19 mouse cellular contexts compared by ENCODE assay signal in the genomic region with DNA sequence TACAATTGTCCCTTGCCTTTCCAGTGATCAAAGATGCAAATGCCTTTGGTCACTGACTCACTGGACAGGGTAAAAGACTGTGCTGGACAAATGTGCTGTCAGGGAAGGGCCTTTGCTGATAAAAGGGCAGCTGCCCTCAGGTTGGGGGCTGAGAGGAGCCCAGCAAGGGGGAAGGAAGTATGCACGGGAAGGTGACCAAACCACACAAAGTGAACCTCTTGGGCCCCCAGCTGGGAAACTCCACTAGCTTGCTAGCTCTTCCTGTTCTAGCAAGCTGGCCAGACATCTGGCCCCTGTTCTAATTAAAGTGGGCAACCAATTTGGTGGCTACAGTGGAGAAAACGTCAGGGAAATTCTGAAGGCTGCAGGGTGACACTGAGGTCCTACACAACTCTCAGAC.
DNase-seq lines count a peak whose midpoint lies in the region; ATAC-seq lines count a peak whose summit lies in the region.
"Had no signal": no experiment of that assay in that cellular context is flagged by ENCODE, and none has a peak within 500 bp of the region (broad histone marks: within the 10 kb centered on the region; RNA-seq: fewer than 3 reads in every experiment).

No protein-coding gene starts in this region.

- no peak overlapping the region for H3K9ac ChIP-seq in liver, embryonic 15.5 days
- H3K9ac ChIP-seq in liver, embryonic 11.5 days (ENCODE audit: low read depth, low read length) = no peak overlapping the region
- H3K9ac ChIP-seq in limb, embryonic 11.5 days (ENCODE audit: low read length) = no peak overlapping the region
- H3K9ac ChIP-seq in forebrain, embryonic 13.5 days = no peak overlapping the region
- H3K9ac ChIP-seq: heart, embryonic 13.5 days; intestine, embryonic 15.5 days; limb, embryonic 15.5 days; neural tube, embryonic 15.5 days had no signal

- H3K36me3 ChIP-seq in liver, embryonic 15.5 days (replicated peaks) = no peaks in the 10 kb centered on the region
- no peaks in the 10 kb centered on the region for H3K36me3 ChIP-seq in liver, embryonic 11.5 days (ENCODE audit: control insufficient read depth, insufficient read depth, low read length)
- no peaks in the 10 kb centered on the region for H3K36me3 ChIP-seq in limb, embryonic 11.5 days (ENCODE audit: control insufficient read depth, insufficient read depth, low read length)
- no peaks in the 10 kb centered on the region for H3K36me3 ChIP-seq in forebrain, embryonic 13.5 days (ENCODE audit: poor library complexity, severe bottlenecking)
- H3K36me3 ChIP-seq: heart, embryonic 13.5 days; intestine, embryonic 15.5 days; limb, embryonic 15.5 days; midbrain, embryonic 10.5 days; neural tube, embryonic 15.5 days had no signal

- no peaks in the 10 kb centered on the region for H3K9me3 ChIP-seq in liver, embryonic 15.5 days (replicated peaks)
- no peaks in the 10 kb centered on the region for H3K9me3 ChIP-seq in liver, embryonic 11.5 days (ENCODE audit: control insufficient read depth, low read length)
- H3K9me3 ChIP-seq in limb, embryonic 11.5 days (ENCODE audit: control insufficient read depth, low read length) = no peaks in the 10 kb centered on the region
- 0 out of 2 replicates have a peak, but pooled peaks cover 2% of the 10 kb centered on the region for H3K9me3 ChIP-seq in forebrain, embryonic 13.5 days (replicated peaks)
- H3K9me3 ChIP-seq: intestine, embryonic 15.5 days; limb, embryonic 15.5 days; midbrain, embryonic 10.5 days; neural tube, embryonic 15.5 days had no signal

- no peak overlapping the region for H3K4me2 ChIP-seq in liver, embryonic 15.5 days
- no peak overlapping the region for H3K4me2 ChIP-seq in liver, embryonic 11.5 days
- no peak overlapping the region for H3K4me2 ChIP-seq in limb, embryonic 11.5 days (ENCODE audit: low read depth, severe bottlenecking)
- no peak overlapping the region for H3K4me2 ChIP-seq in forebrain, embryonic 13.5 days
- H3K4me2 ChIP-seq: heart, embryonic 13.5 days; intestine, embryonic 15.5 days; limb, embryonic 15.5 days; neural tube, embryonic 15.5 days had no signal

- 0 out of 2 replicates have a peak overlapping the region, but pooled peaks have one; percentile 19 for H3K27ac ChIP-seq in liver, embryonic 15.5 days (replicated peaks)
- no peak overlapping the region for H3K27ac ChIP-seq in liver, embryonic 11.5 days (ENCODE audit: low read depth, low read length)
- no peak overlapping the region for H3K27ac ChIP-seq in limb, embryonic 11.5 days (replicated peaks; ENCODE audit: low read depth, low read length)
- H3K27ac ChIP-seq in forebrain, embryonic 13.5 days = no peak overlapping the region
- H3K27ac ChIP-seq: heart, embryonic 13.5 days; kidney, postnatal 0 days; layer of hippocampus, adult 2 months; limb, embryonic 15.5 days; midbrain, embryonic 10.5 days; neural tube, embryonic 15.5 days had no signal

- no peak for ATAC-seq in liver, embryonic 15.5 days (ENCODE audit: insufficient read depth)
- no peak for ATAC-seq in liver, embryonic 11.5 days (replicated peaks; ENCODE audit: low FRiP score)
- ATAC-seq in limb, embryonic 11.5 days (ENCODE audit: insufficient number of reproducible peaks, low FRiP score, low TSS enrichment, low read depth) = no peak
- ATAC-seq in forebrain, embryonic 13.5 days = no peak
- ATAC-seq: CD4-positive, CD25-positive, alpha-beta regulatory T cell, adult 4 months had no signal

- no peak for DNase-seq in liver, embryonic 11.5 days (ENCODE audit: low spot score)
- peak; percentile 64 for DNase-seq in Muller cell, postnatal 12 days (ENCODE audit: inconsistent ontology term)
- peak; percentile 34 for DNase-seq in limb, embryonic 11.5 days (ENCODE audit: low spot score)
- peak; percentile 48 to 71 for DNase-seq in spleen, postnatal 4 days (ENCODE audit: low spot score in 2 of 2)
- no peak for DNase-seq in urinary bladder, postnatal 10 days (ENCODE audit: low spot score)
- DNase-seq: adrenal gland, postnatal 10 days; cerebellum, adult 9-10 months; gastrocnemius, postnatal 36 days; right cerebral cortex, adult 18-20 months had no signal

- H3K27me3 ChIP-seq in liver, embryonic 15.5 days = no peaks in the 10 kb centered on the region
- H3K27me3 ChIP-seq in liver, embryonic 11.5 days (replicated peaks; ENCODE audit: control insufficient read depth, insufficient read depth, low read length) = no peaks in the 10 kb centered on the region
- no peaks in the 10 kb centered on the region for H3K27me3 ChIP-seq in limb, embryonic 11.5 days (ENCODE audit: control insufficient read depth, insufficient read depth, low read length)
- H3K27me3 ChIP-seq in forebrain, embryonic 13.5 days = no peaks in the 10 kb centered on the region
- H3K27me3 ChIP-seq: heart, embryonic 13.5 days; intestine, embryonic 15.5 days; limb, embryonic 15.5 days; neural tube, embryonic 15.5 days had no signal

- H3K4me1 ChIP-seq in liver, embryonic 15.5 days (replicated peaks) = 0 out of 2 replicates have a peak, but pooled peaks cover 3% of the 10 kb centered on the region
- H3K4me1 ChIP-seq in liver, embryonic 11.5 days (replicated peaks; ENCODE audit: control insufficient read depth, insufficient read depth, low read length) = peaks cover 5% of the 10 kb centered on the region; the same call in 1 of the 2 replicates
- peaks cover 21% of the 10 kb centered on the region for H3K4me1 ChIP-seq in limb, embryonic 11.5 days (ENCODE audit: control insufficient read depth, insufficient read depth, low read length)
- H3K4me1 ChIP-seq in forebrain, embryonic 13.5 days = no peaks in the 10 kb centered on the region
- H3K4me1 ChIP-seq: intestine, embryonic 15.5 days; neural tube, embryonic 15.5 days had no signal

- no peak overlapping the region for H3K4me3 ChIP-seq in liver, embryonic 15.5 days (replicated peaks)
- no peak overlapping the region for H3K4me3 ChIP-seq in liver, embryonic 11.5 days (ENCODE audit: low read depth, low read length)
- no peak overlapping the region for H3K4me3 ChIP-seq in limb, embryonic 11.5 days (ENCODE audit: low read depth, low read length)
- no peak overlapping the region for H3K4me3 ChIP-seq in forebrain, embryonic 13.5 days
- H3K4me3 ChIP-seq: heart, embryonic 13.5 days; intestine, embryonic 15.5 days; layer of hippocampus, adult 2 months; limb, embryonic 15.5 days; midbrain, embryonic 10.5 days; neural tube, embryonic 15.5 days had no signal

- 9% methylated on average over 2 of the region's 2 CpGs for WGBS in liver, embryonic 15.5 days (ENCODE audit: insufficient replicate concordance)
- whole genome bisulfite sequencing in liver, embryonic 11.5 days = 7% methylated on average over 2 of the region's 2 CpGs
- WGBS in limb, embryonic 11.5 days = 7% methylated on average over 2 of the region's 2 CpGs
- WGBS in forebrain, embryonic 13.5 days = 13% methylated on average over 2 of the region's 2 CpGs

Comparison
In these comparisons a context has a peak if more than half of its experiments do, and no peak if none do; other contexts are left out.
1. DNase-seq: peak in Muller cell, postnatal 12 days (single experiment), limb, embryonic 11.5 days (single experiment) and spleen, postnatal 4 days (2 of 2); none in liver, embryonic 11.5 days (single experiment) and urinary bladder, postnatal 10 days (single experiment).